Mouse (Mus musculus) cortical plate, adult 2 months (tissue): ENCODE measurements around the gene Cyp39a1.

Experiments used
- CTCF ChIP-seq: fragments of 200-500 bp; IDR thresholded peaks from 2 replicates; pipeline ENCODE4 v1.5.1; 2011; ENCODE audit warnings: mild to moderate bottlenecking, control low read depth, low read length; ENCODE audit not compliant: insufficient read depth; ENCODE audit errors: extremely low read depth
- POLR2A ChIP-seq: fragments of 200-500 bp; IDR thresholded peaks from 2 replicates; pipeline ENCODE4 v1.6.1; 2011; ENCODE audit warnings: mild to moderate bottlenecking, low read length, control low read depth; ENCODE audit not compliant: insufficient read depth; ENCODE audit errors: extremely low read depth

GRCm38 (mm10) chr17:43649641-43650436, 17.4 kb upstream of the Cyp39a1 start:
- TF ChIP-seq CTCF = peak; percentile 44; the same call in 1 of the 2 replicates
- no peak for TF ChIP-seq POLR2A
